Mouse (Mus musculus): Measurements from ENCODE around the gene Pigu.

Gene Pigu

DNA sequence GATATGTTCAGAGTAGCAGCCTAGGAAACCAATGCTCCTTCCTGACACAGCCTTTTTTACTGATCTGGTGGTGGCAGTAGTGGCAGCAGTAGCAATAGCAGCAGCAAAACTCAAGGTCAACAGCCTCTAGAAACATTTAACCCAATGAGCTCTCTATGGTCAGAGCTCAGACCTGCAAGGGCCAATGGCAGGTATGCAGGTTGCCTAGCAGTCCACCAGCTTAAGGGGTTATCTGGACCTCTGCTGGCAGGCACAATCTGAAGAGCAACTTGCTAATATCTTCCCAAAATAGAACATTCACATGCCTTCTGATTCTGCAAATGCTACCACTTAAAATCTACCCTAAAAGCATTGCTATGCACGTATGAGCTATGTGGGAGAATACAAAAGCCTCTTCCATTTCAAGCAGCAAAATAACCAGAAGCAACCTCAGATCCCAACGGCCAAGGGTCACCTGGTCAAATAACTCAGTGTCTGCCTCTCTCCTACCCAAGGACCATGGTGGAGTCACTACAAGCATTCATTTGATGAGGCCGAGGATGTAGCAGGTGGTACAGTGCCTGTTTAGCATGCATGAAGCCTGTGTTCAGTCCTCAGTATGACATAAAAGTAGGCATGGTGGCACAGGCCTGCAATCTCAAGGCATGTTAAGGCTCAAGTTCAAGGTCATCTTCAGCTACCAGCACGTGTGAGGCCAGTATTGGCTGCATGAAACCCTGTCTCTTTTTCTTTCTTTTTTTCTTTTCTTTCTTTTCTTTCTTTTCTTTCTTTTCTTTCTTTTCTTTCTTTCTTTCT is 69.6 kb downstream of the Pigu start:
- DNase-seq (ENCODE audit: low spot score): no peak

- DNase-seq (ENCODE audit: low spot score): no peak
Observed at GRCm38 (mm10) chr2:155285744-155286143, 71.5 kb downstream of the Pigu start.

DNA sequence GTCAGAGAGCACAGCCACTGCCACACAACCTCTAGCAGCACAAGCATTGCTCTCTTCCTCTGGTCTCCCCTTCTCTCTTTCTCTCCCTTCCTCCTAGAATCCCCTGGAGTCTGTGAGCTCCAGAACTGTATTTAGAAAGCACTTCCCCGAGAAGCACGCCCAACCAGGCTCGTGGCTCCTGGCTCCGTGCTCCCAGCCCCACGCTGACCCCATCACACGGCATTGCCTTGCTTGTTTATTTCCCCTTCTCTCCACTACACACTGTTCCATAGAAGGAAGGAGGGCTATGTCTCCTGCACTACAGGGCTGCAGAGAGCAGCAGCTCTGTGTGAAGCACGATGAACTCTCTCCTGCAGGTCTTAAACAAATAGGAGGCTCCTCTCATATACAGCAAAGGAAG is 72.6 kb downstream of the Pigu start:
- no peak for DNase-seq (ENCODE audit: low spot score)

- no peak for DNase-seq (ENCODE audit: low spot score)
Observed at GRCm38 (mm10) chr2:155283793-155284192, 73.4 kb downstream of the Pigu start.

DNA sequence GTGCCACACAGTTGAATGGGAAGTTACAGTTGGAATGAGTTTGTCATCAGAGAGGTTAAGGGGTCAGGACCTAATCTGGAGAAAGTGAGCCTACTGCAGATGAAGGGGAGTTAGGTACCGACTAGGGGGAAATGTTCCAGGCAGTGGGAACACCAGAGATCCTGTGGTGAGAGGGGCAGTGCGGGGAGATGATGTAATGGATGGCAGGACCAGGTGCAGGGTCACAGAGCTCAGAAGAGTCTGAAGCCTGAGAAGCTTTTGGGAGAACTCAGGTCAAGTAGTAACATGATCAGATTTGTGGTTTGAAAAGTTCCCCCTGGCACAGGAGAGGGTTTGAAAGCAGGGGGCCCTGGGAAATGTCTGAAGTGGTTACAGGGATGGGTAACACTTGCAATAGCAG is 77.1 kb downstream of the Pigu start:
- no peak for DNase-seq (ENCODE audit: low spot score)

GRCm38 (mm10) chr2:155279163-155279562 is 78.1 kb downstream of the Pigu start:
- no peak for DNase-seq (ENCODE audit: low spot score)

GRCm38 (mm10) chr2:155278361-155278760 is 78.9 kb downstream of the Pigu start:
- DNase-seq (ENCODE audit: low spot score): no peak

GRCm38 (mm10) chr2:155277721-155278120 is 79.5 kb downstream of the Pigu start:
- DNase-seq (ENCODE audit: low spot score): no peak

DNA sequence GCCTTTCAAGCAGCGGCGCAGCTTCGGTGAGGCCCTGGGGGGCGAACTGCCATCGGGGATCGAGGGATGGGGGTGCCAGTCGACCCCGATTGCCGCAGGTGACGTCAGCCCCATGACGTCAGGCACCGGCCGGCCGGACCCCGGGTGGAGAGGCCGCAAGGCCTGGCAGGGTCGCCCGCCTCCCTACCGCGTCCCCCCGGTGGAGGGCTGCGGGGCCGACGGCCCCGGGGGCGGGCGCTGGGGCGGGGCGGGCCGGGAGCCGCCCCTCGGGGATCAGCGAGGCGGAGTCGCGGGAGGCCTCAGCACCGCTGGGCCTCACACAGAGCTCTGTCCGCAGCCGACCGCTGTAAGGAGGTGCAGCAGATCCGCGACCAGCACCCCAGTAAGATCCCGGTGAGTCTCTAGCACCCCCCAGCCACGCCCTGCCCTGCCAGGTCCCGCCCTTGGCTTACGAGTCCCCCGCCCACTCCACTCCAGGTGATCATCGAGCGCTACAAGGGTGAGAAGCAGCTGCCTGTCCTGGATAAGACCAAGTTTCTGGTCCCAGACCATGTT is 80.5 kb downstream of the Pigu start:
- DNase-seq (ENCODE audit: low spot score): peak; percentile 31

DNA sequence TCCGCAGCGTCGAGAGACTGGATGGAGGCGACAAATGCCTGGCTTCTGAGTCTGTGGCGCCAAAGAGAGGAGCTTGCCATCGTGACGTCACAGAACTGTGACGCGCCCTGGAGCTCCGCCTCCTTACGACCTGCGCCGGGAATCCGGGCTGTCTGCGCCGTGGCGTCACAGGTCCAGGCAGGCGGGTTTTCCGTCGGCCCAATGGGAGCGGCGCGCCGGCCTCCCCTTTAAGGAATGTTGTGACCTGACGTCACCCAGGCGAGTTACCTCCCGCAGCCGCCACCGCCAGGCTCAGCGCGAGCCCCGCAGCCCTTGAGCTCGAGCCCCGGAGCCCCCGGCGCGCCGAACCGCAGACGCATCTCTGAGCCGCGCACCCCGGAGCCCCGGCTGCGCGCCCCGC is 81.0 kb downstream of the Pigu start, which contains the start of gene Map1lc3a:
TSS of gene Map1lc3a (plus strand) at position 103 of the 400 bp plus-strand sequence.
- peak; percentile 93 for DNase-seq (ENCODE audit: low spot score)

- DNase-seq (ENCODE audit: low spot score): no peak
Observed at GRCm38 (mm10) chr2:155273603-155274002, 83.6 kb downstream of the Pigu start.

DNA sequence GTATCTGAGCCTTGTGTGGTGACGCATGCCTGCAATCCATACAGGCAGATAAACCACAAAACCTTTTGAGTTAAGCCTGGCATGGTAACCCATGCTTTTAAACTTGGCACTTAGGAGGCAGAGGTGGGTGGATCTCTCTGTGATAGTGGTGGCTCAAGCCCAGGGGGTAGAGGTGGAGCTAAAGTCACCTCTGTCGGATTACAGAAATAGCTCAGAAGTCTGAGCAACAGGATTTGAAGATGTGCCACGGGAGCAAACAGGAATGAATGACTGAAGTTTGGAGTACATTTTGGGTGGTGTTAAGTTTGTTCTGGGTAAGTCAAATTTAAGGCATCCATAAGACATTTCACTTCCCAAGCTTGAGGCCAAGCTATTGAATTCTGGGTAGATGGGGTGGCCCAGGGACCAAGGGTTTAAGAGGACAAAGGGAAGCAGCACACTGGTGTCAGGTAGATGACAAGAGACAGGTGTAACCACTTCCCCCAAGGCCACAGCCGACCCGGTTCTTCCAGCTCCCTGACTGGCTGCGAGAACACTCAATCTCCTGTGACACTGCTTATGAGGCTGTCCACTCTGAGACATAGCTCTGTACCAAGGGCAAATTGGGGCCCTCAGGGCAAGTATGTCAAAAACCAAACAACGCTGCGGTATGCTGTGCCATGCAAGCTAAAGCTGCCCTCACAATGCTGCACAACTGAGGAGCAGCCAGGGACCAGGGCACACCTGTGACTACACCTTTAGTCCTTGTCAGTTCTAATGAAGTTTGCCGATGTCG is 84.6 kb downstream of the Pigu start:
- DNase-seq (ENCODE audit: low spot score): no peak

GRCm38 (mm10) chr2:155271957-155272356 is 85.3 kb downstream of the Pigu start:
- no peak for DNase-seq (ENCODE audit: low spot score)

DNA sequence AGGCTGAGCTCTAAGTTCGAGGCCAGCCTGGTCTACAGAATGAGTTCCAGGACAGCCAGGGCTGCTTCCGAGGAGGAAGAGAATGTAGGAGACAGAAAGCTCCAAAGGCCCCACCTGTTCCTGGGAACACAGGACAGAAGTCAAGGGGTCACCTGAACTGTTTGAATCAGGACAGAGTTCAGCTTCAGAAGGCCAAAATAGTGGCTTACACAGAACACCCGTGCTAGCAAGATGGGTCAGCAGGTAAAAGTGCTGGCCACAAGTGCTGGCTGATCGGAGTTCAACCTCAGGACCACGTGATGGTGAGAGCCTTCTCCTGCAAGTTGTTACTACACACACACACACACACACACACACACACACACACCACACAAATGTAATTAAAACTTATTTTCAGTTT is 90.3 kb downstream of the Pigu start:
- no peak for DNase-seq (ENCODE audit: low spot score)

DNA sequence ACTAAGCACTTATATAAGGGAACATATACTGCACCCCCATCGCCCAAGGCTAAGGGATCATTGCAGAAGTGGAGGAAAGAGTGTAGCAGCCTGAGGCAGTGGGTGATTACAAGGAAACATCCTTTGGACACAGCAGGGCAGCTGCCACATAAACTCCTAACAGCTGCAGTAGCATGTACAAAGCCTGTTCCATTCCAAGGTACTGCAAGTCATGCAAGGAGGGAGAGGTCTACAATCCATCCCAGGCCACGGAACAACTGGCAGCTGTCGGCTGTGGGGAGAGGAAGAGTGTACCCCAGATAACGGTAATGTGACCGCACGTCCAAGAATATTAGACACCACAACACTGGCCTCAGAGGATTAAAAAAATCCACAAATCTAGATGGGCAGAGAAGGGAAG is 91.7 kb downstream of the Pigu start:
- DNase-seq (ENCODE audit: low spot score): no peak

DNA sequence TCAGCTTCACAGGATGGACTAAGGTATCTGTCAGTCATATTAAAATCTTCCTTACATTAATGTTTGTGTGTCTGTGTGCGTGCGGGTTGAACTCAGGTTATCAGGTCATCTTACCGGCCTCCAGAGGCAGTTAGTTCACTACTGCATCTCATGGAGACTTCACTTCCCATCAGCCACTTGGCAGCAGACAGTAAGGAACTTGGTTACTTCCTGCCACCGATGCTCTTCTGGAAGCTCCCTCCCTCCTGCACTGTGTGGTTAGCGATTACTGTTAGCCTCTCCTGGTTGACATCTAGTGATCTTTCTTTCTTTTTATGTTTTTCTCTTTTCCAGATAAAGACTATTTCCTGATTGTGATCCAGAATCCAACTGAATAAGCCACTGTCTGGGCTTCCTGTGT is 107.6 kb downstream of the Pigu start:
- DNase-seq (ENCODE audit: low spot score): no peak

DNA sequence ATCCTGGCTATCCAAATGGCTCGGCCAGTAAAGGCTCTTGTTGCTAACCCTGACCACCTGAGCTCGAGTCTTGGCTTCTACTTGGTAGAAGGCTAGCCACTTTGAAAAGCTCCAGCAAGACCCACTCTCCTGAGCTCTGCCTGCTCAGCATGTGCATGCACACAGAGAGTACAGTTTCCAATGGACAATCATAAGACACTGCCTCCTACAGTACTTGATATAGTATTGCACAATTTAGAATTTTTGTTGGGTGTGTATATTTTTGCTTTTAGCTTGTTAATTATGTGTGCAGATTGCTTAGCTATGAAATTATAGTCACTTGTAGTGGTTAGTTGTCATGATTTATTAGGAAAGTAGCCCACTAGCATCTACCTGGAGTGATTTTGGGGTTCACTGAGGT is 108.5 kb downstream of the Pigu start:
- no peak for DNase-seq (ENCODE audit: low spot score)

DNA sequence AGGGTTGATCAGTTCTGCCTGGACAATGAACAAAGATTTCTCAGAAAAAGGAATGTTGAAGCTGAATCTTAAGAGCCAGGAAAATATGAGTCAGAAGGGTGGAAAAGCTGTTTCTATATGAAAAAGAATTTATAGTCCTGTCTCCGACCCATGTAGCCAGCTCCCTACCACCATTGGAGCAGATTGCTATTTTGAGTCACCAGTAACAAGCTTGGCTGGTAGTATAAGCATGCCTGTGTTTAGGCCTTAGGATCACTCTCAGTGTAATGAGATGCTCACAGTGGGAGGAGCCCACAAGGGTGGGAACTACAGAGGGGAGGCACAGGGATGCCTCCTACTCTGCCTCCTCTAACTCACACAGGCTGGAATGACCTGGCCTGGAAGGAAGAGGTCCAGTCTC is 109.0 kb downstream of the Pigu start:
- DNase-seq (ENCODE audit: low spot score): no peak

DNA sequence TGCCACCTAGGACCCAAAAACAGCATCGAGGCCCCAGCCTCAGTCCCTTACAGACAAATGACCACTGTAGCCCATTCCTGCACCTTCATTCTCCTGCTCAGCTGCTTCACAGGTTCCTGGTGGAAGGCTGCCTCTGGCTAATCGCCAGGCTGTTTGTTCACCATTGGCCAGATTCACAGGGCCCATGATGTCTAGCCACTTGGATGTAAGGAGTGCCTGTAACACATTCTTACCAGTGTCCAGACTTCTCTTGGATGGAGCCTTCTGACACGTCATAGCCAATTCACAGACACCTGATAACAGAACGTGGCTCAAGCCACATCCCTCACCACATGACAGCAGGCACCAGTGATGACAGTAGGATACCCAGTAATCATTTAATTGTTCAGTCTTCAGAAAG is 111.0 kb downstream of the Pigu start:
- no peak for DNase-seq (ENCODE audit: low spot score)

DNA sequence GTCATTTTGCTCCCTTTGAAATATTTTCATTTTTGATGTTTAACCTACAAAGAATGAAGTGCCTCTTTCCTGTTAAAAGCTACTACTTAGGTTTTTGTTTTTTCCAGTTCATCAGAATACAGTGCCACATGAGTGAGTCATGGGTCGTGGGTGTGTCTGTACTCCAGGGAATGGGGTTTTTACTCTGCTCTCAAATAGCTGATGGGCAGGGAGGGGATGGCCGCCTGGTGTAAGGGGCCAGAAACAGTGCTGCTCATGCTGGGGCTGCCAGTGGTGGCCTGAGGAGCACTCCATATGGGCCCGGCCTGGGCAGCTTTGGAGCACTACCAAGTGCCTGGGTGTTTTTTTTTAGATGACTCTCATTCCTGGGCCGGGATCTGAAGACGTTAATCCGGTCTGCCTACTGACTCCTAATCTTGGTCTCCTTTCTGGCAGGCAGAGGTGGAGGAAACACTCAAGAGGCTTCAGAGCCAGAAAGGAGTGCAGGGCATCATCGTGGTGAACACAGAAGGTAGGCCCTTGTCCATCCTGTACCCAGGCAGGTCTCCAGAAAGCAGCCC is 114.9 kb downstream of the Pigu start:
- DNase-seq (ENCODE audit: low spot score): no peak

GRCm38 (mm10) chr2:155240915-155241314 is 116.3 kb downstream of the Pigu start:
- DNase-seq (ENCODE audit: low spot score): no peak

DNA sequence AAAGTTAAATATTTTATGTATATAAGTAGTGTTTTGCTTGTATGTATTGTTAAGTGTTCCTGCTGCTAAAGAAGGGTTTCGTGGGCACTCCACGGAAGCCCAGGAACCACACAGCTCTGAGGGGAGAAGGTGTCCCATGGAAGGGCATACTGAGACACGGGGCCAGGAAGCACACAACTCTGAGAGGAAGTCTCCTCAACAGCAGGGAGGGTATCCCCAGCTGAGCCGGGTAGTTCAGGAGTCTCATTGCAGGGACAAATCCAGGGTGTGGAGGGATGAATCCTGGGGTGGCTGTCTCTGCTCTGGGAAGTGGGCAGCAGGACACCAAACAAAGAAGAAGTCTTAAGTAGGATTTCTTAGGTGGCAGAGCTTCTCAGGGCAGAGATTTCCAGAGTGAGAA is 120.0 kb downstream of the Pigu start:
- DNase-seq (ENCODE audit: low spot score): no peak
